Mouse (Mus musculus): ENCODE data around the gene Ate1. TPM values are rescaled to one million over a fixed set of nuclear protein-coding genes. Genes with fewer than 3 reads are reported as not detected.
"Not testable (repeated sequence)": the region's sequence is repeated elsewhere in the genome, so short reads cannot be mapped to it uniquely, and the experiment has no call there.

Ate1 gene
- polyA plus RNA-seq, 1 experiment from 2014 or later = 58.0 TPM

- no peak for DNase-seq (ENCODE audit: low spot score)
- Histone ChIP-seq H3K27me3 (ENCODE audit: insufficient read depth, poor library complexity, severe bottlenecking) (no peaks in the 10 kb centered on the region), H3K4me3 (no peak overlapping the region), H3K36me3 (peaks cover 15% of the 10 kb centered on the region; the same call in 1 of the 2 replicates), H3K4me1 (replicated peaks) (no peaks in the 10 kb centered on the region), H3K27ac (no peak overlapping the region), H3K9me3 (no peaks in the 10 kb centered on the region)
- WGBS = 94% methylated on average over 5 of the region's 5 CpGs
Observed at GRCm38 (mm10) chr7:130435776-130436175, 84.4 kb downstream of the Ate1 start.

- no peaks in the 10 kb centered on the region for H3K27me3 ChIP-seq (ENCODE audit: insufficient read depth, poor library complexity, severe bottlenecking)
- no peak overlapping the region for H3K27ac ChIP-seq
- peaks cover 7% of the 10 kb centered on the region; the same call in 1 of the 2 replicates for H3K36me3 ChIP-seq
- no peak overlapping the region for H3K4me3 ChIP-seq
- H3K9me3 ChIP-seq = no peaks in the 10 kb centered on the region
- H3K4me1 ChIP-seq (replicated peaks) = peaks cover 4% of the 10 kb centered on the region; the same call in 1 of the 2 replicates
- WGBS = 94% methylated on average over 2 of the region's 2 CpGs
- no peak for DNase-seq (ENCODE audit: low spot score)
Observed at GRCm38 (mm10) chr7:130432141-130432540, 88.0 kb downstream of the Ate1 start.

DNA sequence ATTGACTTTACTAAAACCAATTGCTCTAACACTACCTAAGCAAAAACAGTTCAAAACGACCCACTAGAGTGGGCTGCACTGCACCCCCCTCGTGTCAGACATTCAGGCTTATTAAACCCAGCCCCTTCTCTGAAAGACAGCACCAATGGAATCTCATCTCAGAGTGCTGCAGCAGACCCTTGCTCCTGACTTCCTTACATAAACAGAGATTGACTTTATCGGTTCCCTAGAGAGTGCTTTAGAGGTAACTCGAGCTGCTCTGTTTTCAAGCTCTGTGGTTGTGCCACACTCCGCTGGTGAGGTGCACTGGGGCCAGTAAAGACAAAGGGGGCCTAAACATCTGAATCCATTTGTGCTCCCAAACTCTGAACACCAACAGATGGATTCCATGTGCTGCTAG lies 93.6 kb downstream of the Ate1 start:
- Histone ChIP-seq H3K36me3 (no peaks in the 10 kb centered on the region), H3K9me3 (no peaks in the 10 kb centered on the region), H3K4me3 (no peak overlapping the region), H3K27ac (no peak overlapping the region), H3K27me3 (ENCODE audit: insufficient read depth, poor library complexity, severe bottlenecking) (no peaks in the 10 kb centered on the region), H3K4me1 (replicated peaks) (peaks cover 14% of the 10 kb centered on the region)
- WGBS = 9% methylated on average over 5 of the region's 5 CpGs
- peak; percentile 57 for DNase-seq (ENCODE audit: low spot score)

GRCm38 (mm10) chr7:130425991-130426390 lies 94.2 kb downstream of the Ate1 start:
- WGBS = 67% methylated on average over 2 of the region's 2 CpGs
- no peak for DNase-seq (ENCODE audit: low spot score)
- Histone ChIP-seq H3K27me3 (ENCODE audit: insufficient read depth, poor library complexity, severe bottlenecking) (no peaks in the 10 kb centered on the region), H3K36me3 (no peaks in the 10 kb centered on the region), H3K27ac (no peak overlapping the region), H3K4me3 (no peak overlapping the region), H3K4me1 (replicated peaks) (peaks cover 14% of the 10 kb centered on the region), H3K9me3 (no peaks in the 10 kb centered on the region)

DNA sequence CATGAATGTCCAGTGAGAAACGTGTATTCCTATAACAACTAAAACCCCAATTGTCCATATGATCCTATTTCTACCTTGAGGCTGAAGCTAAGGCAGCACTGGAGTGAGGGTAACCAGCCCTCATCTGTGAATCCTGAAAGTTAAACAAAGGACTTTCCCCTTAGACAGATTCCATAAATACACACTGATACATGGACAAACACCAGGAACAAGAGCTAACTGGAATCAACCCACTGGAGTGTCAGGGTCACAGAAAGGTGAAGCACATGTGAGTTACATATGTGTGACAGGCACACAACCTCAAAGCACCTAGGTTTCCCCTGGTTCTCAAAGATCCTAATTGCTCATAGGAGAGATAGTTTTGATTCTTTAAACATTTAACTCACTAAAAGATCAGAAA lies 100.2 kb downstream of the Ate1 start:
- no peaks in the 10 kb centered on the region for H3K9me3 ChIP-seq
- no peaks in the 10 kb centered on the region for H3K4me1 ChIP-seq (replicated peaks)
- DNase-seq (ENCODE audit: low spot score) = no peak
- H3K36me3 ChIP-seq = no peaks in the 10 kb centered on the region
- no peaks in the 10 kb centered on the region for H3K27me3 ChIP-seq (ENCODE audit: insufficient read depth, poor library complexity, severe bottlenecking)
- WGBS = 85% methylated on average over 1 of the region's 1 CpGs
- H3K27ac ChIP-seq = no peak overlapping the region
- H3K4me3 ChIP-seq = no peak overlapping the region

DNA sequence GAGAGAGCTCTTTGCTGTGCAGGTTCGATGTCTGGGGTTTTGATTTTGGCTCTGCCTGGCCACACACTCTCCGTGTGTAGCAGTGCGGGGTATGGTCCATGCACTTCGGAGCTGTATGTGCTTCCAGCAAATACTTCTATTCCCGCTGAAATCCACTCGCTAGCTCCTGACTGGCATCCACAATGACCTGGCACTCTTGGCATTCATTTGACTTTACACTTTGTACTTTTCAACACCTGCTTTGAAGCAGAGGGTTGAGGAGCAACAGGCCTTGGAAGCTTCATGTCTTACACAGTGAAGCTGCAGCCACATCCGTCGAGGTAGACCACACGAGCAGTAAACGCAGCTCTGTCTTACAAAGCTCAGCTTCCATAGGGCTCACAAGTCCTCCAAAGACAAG lies 112.5 kb downstream of the Ate1 start:
- 92% methylated on average over 10 of the region's 10 CpGs for WGBS
- H3K36me3 ChIP-seq = no peaks in the 10 kb centered on the region
- no peaks in the 10 kb centered on the region for H3K4me1 ChIP-seq (replicated peaks)
- H3K27ac ChIP-seq = no peak overlapping the region
- DNase-seq (ENCODE audit: low spot score) = no peak
- no peaks in the 10 kb centered on the region for H3K27me3 ChIP-seq (ENCODE audit: insufficient read depth, poor library complexity, severe bottlenecking)
- no peaks in the 10 kb centered on the region for H3K9me3 ChIP-seq
- no peak overlapping the region for H3K4me3 ChIP-seq

DNA sequence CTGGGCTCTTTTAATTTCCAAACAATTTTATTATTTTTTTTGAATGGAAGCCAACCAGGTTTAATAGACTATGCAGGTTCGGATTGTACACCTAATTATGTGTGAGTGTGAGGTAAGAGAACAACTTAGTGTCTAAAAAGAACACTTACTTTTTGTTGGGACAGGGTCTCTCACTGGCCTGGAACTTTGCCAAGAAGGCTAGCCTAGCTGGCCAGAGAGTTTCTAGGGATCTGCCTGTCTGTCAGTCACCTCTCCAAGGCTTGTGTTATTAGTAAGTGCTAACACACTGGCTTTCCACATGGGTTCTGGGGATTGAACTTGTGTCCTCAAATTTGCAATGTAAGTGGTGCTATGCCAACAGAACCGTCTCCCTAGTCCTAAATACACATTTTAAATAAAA lies 116.8 kb downstream of the Ate1 start:
- H3K27me3 ChIP-seq (ENCODE audit: insufficient read depth, poor library complexity, severe bottlenecking) = no peaks in the 10 kb centered on the region
- H3K9me3 ChIP-seq = no peaks in the 10 kb centered on the region
- DNase-seq (ENCODE audit: low spot score) = no peak
- peaks cover 15% of the 10 kb centered on the region for H3K36me3 ChIP-seq
- no peak overlapping the region for H3K4me3 ChIP-seq
- no peaks in the 10 kb centered on the region for H3K4me1 ChIP-seq (replicated peaks)
- 86% methylated on average over 2 of the region's 2 CpGs for WGBS
- no peak overlapping the region for H3K27ac ChIP-seq

- H3K27me3 ChIP-seq (ENCODE audit: insufficient read depth, poor library complexity, severe bottlenecking) = no peaks in the 10 kb centered on the region
- no peak for DNase-seq (ENCODE audit: low spot score)
- WGBS = 87% methylated on average over 2 of the region's 2 CpGs
- no peaks in the 10 kb centered on the region for H3K9me3 ChIP-seq
- H3K4me3 ChIP-seq = no peak overlapping the region
- no peak overlapping the region for H3K27ac ChIP-seq
- H3K36me3 ChIP-seq = peaks cover 26% of the 10 kb centered on the region
- no peaks in the 10 kb centered on the region for H3K4me1 ChIP-seq (replicated peaks)
Observed at GRCm38 (mm10) chr7:130394697-130395096, 125.5 kb downstream of the Ate1 start.

GRCm38 (mm10) chr7:130390060-130390459 lies 130.1 kb downstream of the Ate1 start:
- WGBS = 100% methylated on average over 1 of the region's 1 CpGs
- not testable (repeated sequence) for H3K27me3 ChIP-seq (ENCODE audit: insufficient read depth, poor library complexity, severe bottlenecking); H3K9me3 ChIP-seq; H3K27ac ChIP-seq; DNase-seq (ENCODE audit: low spot score); H3K4me3 ChIP-seq
- H3K36me3 ChIP-seq = peaks cover 35% of the 10 kb centered on the region
- peaks cover 26% of the 10 kb centered on the region for H3K4me1 ChIP-seq (replicated peaks)

DNA sequence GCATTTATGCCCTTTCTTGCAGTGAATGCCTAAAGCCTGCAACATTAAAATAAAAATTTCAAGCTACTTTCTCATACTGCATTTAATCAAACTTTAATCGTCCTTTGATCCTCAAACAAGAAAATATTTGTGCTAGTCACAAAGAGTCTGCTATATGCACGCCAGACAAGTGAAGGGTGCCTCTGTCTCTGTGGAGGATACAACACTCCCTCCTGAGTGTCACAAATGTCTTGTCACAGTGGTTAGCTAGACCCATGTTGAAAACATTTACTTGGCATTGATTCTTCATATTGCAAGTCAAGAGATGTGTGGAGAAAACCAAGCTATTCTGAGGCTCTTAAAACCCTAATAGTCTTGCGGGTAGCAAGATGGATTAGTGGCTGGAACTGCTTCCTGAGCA lies 133.9 kb downstream of the Ate1 start:
- peak overlapping the region; percentile 80 for H3K27ac ChIP-seq
- DNase-seq (ENCODE audit: low spot score) = no peak
- no peaks in the 10 kb centered on the region for H3K27me3 ChIP-seq (ENCODE audit: insufficient read depth, poor library complexity, severe bottlenecking)
- H3K4me1 ChIP-seq (replicated peaks) = peaks cover 45% of the 10 kb centered on the region
- no peak overlapping the region for H3K4me3 ChIP-seq
- WGBS = 59% methylated on average over 3 of the region's 3 CpGs
- H3K36me3 ChIP-seq = peaks cover 30% of the 10 kb centered on the region
- H3K9me3 ChIP-seq = peaks cover 5% of the 10 kb centered on the region; the same call in 1 of the 2 replicates

GRCm38 (mm10) chr7:130385732-130386294 lies 134.4 kb downstream of the Ate1 start:
- Histone ChIP-seq H3K27me3 (ENCODE audit: insufficient read depth, poor library complexity, severe bottlenecking) (no peaks in the 10 kb centered on the region), H3K9me3 (peaks cover 5% of the 10 kb centered on the region; the same call in 1 of the 2 replicates), H3K27ac (peak overlapping the region; percentile 80), H3K4me3 (no peak overlapping the region), H3K36me3 (peaks cover 30% of the 10 kb centered on the region), H3K4me1 (replicated peaks) (peaks cover 50% of the 10 kb centered on the region)
- no peak for DNase-seq (ENCODE audit: low spot score)
- WGBS = 53% methylated on average over 8 of the region's 8 CpGs

GRCm38 (mm10) chr7:130382126-130382525 lies 138.0 kb downstream of the Ate1 start:
- Histone ChIP-seq H3K27ac (peak overlapping the region; percentile 16; the same call in 1 of the 2 replicates), H3K4me1 (replicated peaks) (peaks cover 53% of the 10 kb centered on the region), H3K4me3 (no peak overlapping the region), H3K36me3 (peaks cover 19% of the 10 kb centered on the region), H3K27me3 (ENCODE audit: insufficient read depth, poor library complexity, severe bottlenecking) (no peaks in the 10 kb centered on the region), H3K9me3 (peaks cover 5% of the 10 kb centered on the region; the same call in 1 of the 2 replicates)
- WGBS = 94% methylated on average over 13 of the region's 13 CpGs
- no peak for DNase-seq (ENCODE audit: low spot score)

DNA sequence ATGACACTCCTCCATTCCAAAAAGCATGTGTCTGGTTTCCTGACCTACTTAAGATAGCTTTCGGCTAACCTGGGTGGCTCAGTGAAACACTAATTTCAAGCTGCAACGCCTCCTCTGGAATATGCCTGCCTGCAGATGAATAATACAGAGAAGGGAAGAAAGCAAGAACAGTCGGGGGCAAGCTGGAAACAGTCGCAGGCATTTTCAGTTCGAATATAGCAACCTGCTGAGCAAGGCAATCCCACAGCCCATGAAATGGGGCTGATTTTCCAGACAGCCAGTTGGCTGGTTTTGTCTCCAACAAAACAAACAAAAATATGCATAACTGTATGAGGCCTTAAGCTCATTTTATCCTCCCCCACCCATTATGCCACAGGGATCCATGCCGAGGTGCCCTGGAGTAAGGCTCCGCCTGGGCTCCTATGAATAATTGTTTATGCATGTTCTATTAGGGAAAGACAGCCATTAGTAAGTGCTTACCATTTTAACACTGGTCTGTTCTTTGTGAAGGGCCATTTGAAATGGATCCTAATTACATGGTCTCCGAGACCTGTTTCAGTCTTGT lies 138.7 kb downstream of the Ate1 start:
- Histone ChIP-seq H3K9me3 (peaks cover 5% of the 10 kb centered on the region; the same call in 1 of the 2 replicates), H3K4me1 (replicated peaks) (peaks cover 46% of the 10 kb centered on the region), H3K27ac (peak overlapping the region; percentile 77), H3K36me3 (peaks cover 16% of the 10 kb centered on the region), H3K4me3 (no peak overlapping the region), H3K27me3 (ENCODE audit: insufficient read depth, poor library complexity, severe bottlenecking) (no peaks in the 10 kb centered on the region)
- DNase-seq (ENCODE audit: low spot score) = no peak
- 67% methylated on average over 8 of the region's 8 CpGs for WGBS

All from hindbrain, embryonic 10.5 days (tissue).